In the genomic region with DNA sequence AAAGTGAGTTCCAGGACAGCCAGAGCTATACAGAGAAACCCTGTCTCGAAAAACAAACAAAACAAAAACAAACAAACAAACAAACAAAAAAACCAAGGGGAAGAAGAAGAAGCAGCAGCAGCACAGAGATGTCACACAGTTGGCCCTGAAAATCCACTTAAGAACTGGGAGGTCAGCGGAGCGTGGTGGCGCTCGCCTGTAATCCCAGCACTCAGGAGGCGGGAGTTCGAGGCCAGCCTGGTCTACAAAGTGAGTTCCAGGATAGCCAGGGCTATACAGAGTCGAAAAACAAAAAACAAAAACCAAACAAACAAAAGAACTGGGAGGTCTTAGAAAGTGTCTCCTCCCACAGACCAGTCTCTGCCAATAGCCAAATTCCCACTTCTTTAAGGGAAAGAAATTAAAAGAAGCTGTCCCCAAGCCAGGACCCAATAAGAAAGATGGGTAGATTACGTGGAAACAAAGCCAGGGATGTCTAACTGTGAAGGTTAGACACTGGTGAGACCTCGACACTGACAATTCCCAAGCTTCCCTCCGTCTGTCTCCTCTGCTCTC, we compare ENCODE assay signal across 9 mouse cellular contexts. TPM values are rescaled to one million over a fixed set of nuclear protein-coding genes. Genes with fewer than 3 reads are reported as not detected.
A peak's percentile ranks its signal among the peaks of the same experiment; 100 is the strongest.
DNase-seq lines count a peak whose midpoint lies in the region; ATAC-seq and TF ChIP-seq lines count a peak whose summit lies in the region.
"Had no signal": no experiment of that assay in that cellular context is flagged by ENCODE, and none has a peak within 500 bp of the region (broad histone marks: within the 10 kb centered on the region; RNA-seq: fewer than 3 reads in every experiment).

No protein-coding gene starts in this region.

- 0 out of 2 replicates have a peak, but pooled peaks cover 6% of the 10 kb centered on the region for H3K4me1 ChIP-seq in heart, embryonic 13.5 days
- H3K4me1 ChIP-seq in bone marrow, adult 2 months (ENCODE audit: control insufficient read depth, insufficient read depth, low read length), result no peaks in the 10 kb centered on the region; the same call in 1 of the 2 replicates
- H3K4me1 ChIP-seq in hindbrain, embryonic 15.5 days (replicated peaks), result peaks cover 17% of the 10 kb centered on the region; the same call in 1 of the 2 replicates
- 0 out of 2 replicates have a peak, but pooled peaks cover 7% of the 10 kb centered on the region for H3K4me1 ChIP-seq in midbrain, embryonic 13.5 days (replicated peaks)

- no peaks in the 10 kb centered on the region for H3K36me3 ChIP-seq in heart, embryonic 13.5 days
- no peaks in the 10 kb centered on the region for H3K36me3 ChIP-seq in hindbrain, embryonic 15.5 days
- no peaks in the 10 kb centered on the region for H3K36me3 ChIP-seq in midbrain, embryonic 13.5 days

- H3K4me3 ChIP-seq in heart, embryonic 13.5 days, result peak overlapping the region; percentile 69
- peak overlapping the region; percentile 55 for H3K4me3 ChIP-seq in bone marrow, adult 2 months (replicated peaks; ENCODE audit: control insufficient read depth, low read depth, low read length)
- peak overlapping the region; percentile 61 for H3K4me3 ChIP-seq in hindbrain, embryonic 15.5 days
- H3K4me3 ChIP-seq in midbrain, embryonic 13.5 days (replicated peaks), result peak overlapping the region; percentile 53

- DNase-seq in heart, adult 9 months (ENCODE audit: low spot score in 2 of 2), result no peak
- no peak for DNase-seq in layer of hippocampus, adult 8-10 months (ENCODE audit: low spot score in 2 of 2)
- no peak for DNase-seq in adrenal gland, adult 8-10 months

- TF ChIP-seq CTCF in bone marrow, adult 2 months (IDR thresholded peaks at IDR 0.05; ENCODE audit: control insufficient read depth, insufficient read depth, low read length), result no peak

- WGBS in heart, embryonic 13.5 days, result 54% methylated on average over 11 of the region's 11 CpGs
- 70% methylated on average over 11 of the region's 11 CpGs for WGBS in bone marrow, adult 2 months
- 58% methylated on average over 11 of the region's 11 CpGs for WGBS in hindbrain, embryonic 15.5 days
- WGBS in midbrain, embryonic 13.5 days, result 60% methylated on average over 11 of the region's 11 CpGs

- H3K4me2 ChIP-seq in heart, embryonic 13.5 days, result peak overlapping the region; percentile 87
- H3K4me2 ChIP-seq in hindbrain, embryonic 15.5 days, result peak overlapping the region; percentile 82
- peak overlapping the region; percentile 65 for H3K4me2 ChIP-seq in midbrain, embryonic 13.5 days (replicated peaks)

- ATAC-seq in heart, embryonic 13.5 days (ENCODE audit: extremely low read depth, insufficient number of reproducible peaks, low FRiP score, low TSS enrichment), result no peak
- ATAC-seq in hindbrain, embryonic 15.5 days (ENCODE audit: low FRiP score, low read depth), result no peak; the same call in 1 of the 2 replicates
- peak; percentile 18; the same call in 1 of the 2 replicates for ATAC-seq in midbrain, embryonic 13.5 days
- ATAC-seq in activated CD4-positive, CD25-positive, alpha-beta regulatory T cell, adult 4 months, result no peak
- ATAC-seq: Patski had no signal

- H3K9me3 ChIP-seq in heart, embryonic 13.5 days, result no peaks in the 10 kb centered on the region
- H3K9me3 ChIP-seq in hindbrain, embryonic 15.5 days, result no peaks in the 10 kb centered on the region
- no peaks in the 10 kb centered on the region for H3K9me3 ChIP-seq in midbrain, embryonic 13.5 days

- no peaks in the 10 kb centered on the region for H3K27me3 ChIP-seq in heart, embryonic 13.5 days (replicated peaks)
- H3K27me3 ChIP-seq in hindbrain, embryonic 15.5 days, result no peaks in the 10 kb centered on the region
- H3K27me3 ChIP-seq in midbrain, embryonic 13.5 days, result no peaks in the 10 kb centered on the region

- no peak overlapping the region for H3K27ac ChIP-seq in heart, embryonic 13.5 days (replicated peaks)
- H3K27ac ChIP-seq in bone marrow, adult 2 months (ENCODE audit: control insufficient read depth, insufficient read depth, low read depth, low read length, poor library complexity), result no peak overlapping the region; the same call in 1 of the 2 replicates
- H3K27ac ChIP-seq in hindbrain, embryonic 15.5 days (replicated peaks), result peak overlapping the region; percentile 63
- H3K27ac ChIP-seq in midbrain, embryonic 13.5 days, result 0 out of 2 replicates have a peak overlapping the region, but pooled peaks have one; percentile 15

- peak overlapping the region; percentile 81 for H3K9ac ChIP-seq in heart, embryonic 13.5 days
- peak overlapping the region; percentile 77 for H3K9ac ChIP-seq in hindbrain, embryonic 15.5 days
- H3K9ac ChIP-seq in midbrain, embryonic 13.5 days (replicated peaks), result peak overlapping the region; percentile 77

- no peak for TF ChIP-seq POLR2A in bone marrow, adult 2 months (IDR thresholded peaks at IDR 0.05; ENCODE audit: borderline replicate concordance, control insufficient read depth, low read depth, low read length)

RNA-seq across cellular contexts. Expression of a gene that starts 0.7 kb away (rescaled TPM):
- polyA plus RNA-seq in heart, embryonic 13.5 days (2015; fragmentation: Nextera tagmentation; extraction: Ambion mirVana), result 1.7 and 3.2 TPM in 2 replicates
- 1.7 and 1.9 TPM in 2 replicates for polyA plus RNA-seq in bone marrow, adult 2 months (2011; ENCODE audit: insufficient read depth, insufficient read length, low replicate concordance, missing spikeins)
- 5.5 and 8.4 TPM in 2 replicates for polyA plus RNA-seq in hindbrain, embryonic 15.5 days (2015; fragmentation: Nextera tagmentation; extraction: Ambion mirVana)
- polyA plus RNA-seq in midbrain, embryonic 13.5 days (2015; fragmentation: Nextera tagmentation; extraction: Ambion mirVana), result 6.0 and 6.8 TPM in 2 replicates
- 10 to 100 TPM in 3 of 4 experiments, 1 to 10 TPM in 1; 6.9 to 12.3 (median 11.1) TPM for total RNA-seq in layer of hippocampus, adult 8-10 months (2022)
- total RNA-seq in adrenal gland, adult 8-10 months (2022), result 10 to 100 TPM; 12.2 to 23.6 (median 16.3) TPM
- under 1 TPM in 1 of 2 experiments, not detected in 1; 0.37 TPM for polyA plus RNA-seq in activated CD4-positive, CD25-positive, alpha-beta regulatory T cell, adult 4 months (2017; shearing (Covaris generic))

RNA-seq across cellular contexts. Expression of a gene that starts 9.3 kb away (rescaled TPM):
- polyA plus RNA-seq in heart, embryonic 13.5 days (2015; fragmentation: Nextera tagmentation; extraction: Ambion mirVana), result 5.3 and 5.6 TPM in 2 replicates
- polyA plus RNA-seq in bone marrow, adult 2 months (2011; ENCODE audit: insufficient read depth, insufficient read length, low replicate concordance, missing spikeins), result 12.4 and 20.0 TPM in 2 replicates
- polyA plus RNA-seq in hindbrain, embryonic 15.5 days (2015; fragmentation: Nextera tagmentation; extraction: Ambion mirVana), result 6.9 and 8.5 TPM in 2 replicates
- 10.4 and 10.7 TPM in 2 replicates for polyA plus RNA-seq in midbrain, embryonic 13.5 days (2015; fragmentation: Nextera tagmentation; extraction: Ambion mirVana)
- total RNA-seq in layer of hippocampus, adult 8-10 months (2022), result 10 to 100 TPM; 32.6 to 52.1 (median 41.1) TPM
- total RNA-seq in adrenal gland, adult 8-10 months (2022), result 10 to 100 TPM; 22.7 to 33.4 (median 28.6) TPM
- 10 to 100 TPM; 16.9 to 18.7 TPM for polyA plus RNA-seq in activated CD4-positive, CD25-positive, alpha-beta regulatory T cell, adult 4 months (2017; shearing (Covaris generic))

RNA-seq across cellular contexts. Expression of a gene that starts 46.7 kb away (rescaled TPM):
- polyA plus RNA-seq in heart, embryonic 13.5 days (2015; fragmentation: Nextera tagmentation; extraction: Ambion mirVana), result 49.2 and 50.0 TPM in 2 replicates
- 10.1 and 12.4 TPM in 2 replicates for polyA plus RNA-seq in bone marrow, adult 2 months (2011; ENCODE audit: insufficient read depth, insufficient read length, low replicate concordance, missing spikeins)
- polyA plus RNA-seq in hindbrain, embryonic 15.5 days (2015; fragmentation: Nextera tagmentation; extraction: Ambion mirVana), result 106 and 109 TPM in 2 replicates
- polyA plus RNA-seq in midbrain, embryonic 13.5 days (2015; fragmentation: Nextera tagmentation; extraction: Ambion mirVana), result 90.7 and 100 TPM in 2 replicates
- total RNA-seq in layer of hippocampus, adult 8-10 months (2022), result 100 to 1,000 TPM in 2 of 4 experiments, 10 to 100 TPM in 2; 88.3 to 135 (median 101) TPM
- 10 to 100 TPM; 33.2 to 71.0 (median 47.7) TPM for total RNA-seq in adrenal gland, adult 8-10 months (2022)
- polyA plus RNA-seq in activated CD4-positive, CD25-positive, alpha-beta regulatory T cell, adult 4 months (2017; shearing (Covaris generic)), result 10 to 100 TPM; 13.4 to 14.8 TPM

Comparison
In these comparisons a context has a peak if more than half of its experiments do, and no peak if none do; other contexts are left out.
1. H3K27ac ChIP-seq: peak in hindbrain, embryonic 15.5 days (single experiment) and midbrain, embryonic 13.5 days (single experiment); none in heart, embryonic 13.5 days (single experiment) and bone marrow, adult 2 months (single experiment).
2. Peak in every context shown above with its lines, with median percentiles within 50 percentile points of each other: H3K4me2 ChIP-seq, H3K4me3 ChIP-seq and H3K9ac ChIP-seq.